Mouse (Mus musculus) limb, embryonic 13.5 days (tissue): ENCODE results near the gene Evi2. TPM values are rescaled to one million over a fixed set of nuclear protein-coding genes. Genes with fewer than 3 reads are reported as not detected.

Experiments used
- ATAC-seq: fragments of 200-750 bp; cut with Nextera tagmentation; 2 replicates; pipeline ENCODE4 v1.8.0; 2017; ENCODE audit warnings: low read depth, moderate number of reproducible peaks, moderate TSS enrichment; ENCODE audit not compliant: low FRiP score
- H3K27ac ChIP-seq: fragments of 300-500 bp; sonication (generic); 2 replicates; pipeline ENCODE4 v1.5.1; 2015; ENCODE audit warnings: inconsistent platforms, mild to moderate bottlenecking, moderate library complexity
- H3K27me3 ChIP-seq: fragments of 300-500 bp; sonication (generic); 2 replicates; pipeline ENCODE4 v1.6.1; 2015; ENCODE audit warnings: mild to moderate bottlenecking, inconsistent platforms
- H3K36me3 ChIP-seq: fragments of 300-500 bp; sonication (generic); 2 replicates; pipeline ENCODE4 v1.6.1; 2015; ENCODE audit warnings: inconsistent platforms, mild to moderate bottlenecking, moderate library complexity
- H3K4me1 ChIP-seq: fragments of 300-500 bp; sonication (generic); 2 replicates; pipeline ENCODE4 v1.6.1; 2015; ENCODE audit warnings: inconsistent platforms
- H3K4me2 ChIP-seq: fragments of 300-500 bp; sonication (generic); replicated peaks from 2 replicates; pipeline ENCODE4 v1.6.1; 2015; ENCODE audit warnings: inconsistent platforms, mild to moderate bottlenecking, moderate library complexity
- H3K4me3 ChIP-seq: fragments of 300-500 bp; sonication (generic); 2 replicates; pipeline ENCODE4 v1.5.1; 2015; ENCODE audit warnings: moderate library complexity, mild to moderate bottlenecking, inconsistent platforms
- H3K9ac ChIP-seq: fragments of 300-500 bp; sonication (generic); 2 replicates; pipeline ENCODE4 v1.6.1; 2015; ENCODE audit warnings: mild to moderate bottlenecking, inconsistent platforms
- H3K9me3 ChIP-seq: fragments of 300-500 bp; sonication (generic); 2 replicates; pipeline ENCODE4 v1.6.1; 2016; ENCODE audit warnings: inconsistent platforms
- WGBS: fragments of 180-500 bp; shearing (Covaris S2); methylation state at CpG from one replicate; pipeline ENCODE4 v1.1.7; 2015; 5-methylcytosine and 5-hydroxymethylcytosine counted together
- polyA plus RNA-seq: library from polyadenylated mRNA; unstranded; fragments of >200 nt; fragmentation: Nextera tagmentation; extraction: Ambion mirVana; gene quantifications from 2 replicates; pipeline ENCODE4 v1.2.1, GENCODE M21; 2015

Evi2 gene
- polyA plus RNA-seq, 1 experiment from 2014 or later, result 0.99 TPM

GRCm38 (mm10) chr11:79522944-79523343 lies 7.4 kb downstream of the Evi2 start:
- peaks cover 19% of the 10 kb centered on the region for H3K36me3 ChIP-seq
- no peak overlapping the region for H3K27ac ChIP-seq
- H3K9me3 ChIP-seq, result no peaks in the 10 kb centered on the region
- no peak overlapping the region for H3K4me2 ChIP-seq
- 79% methylated on average over 1 of the region's 1 CpGs for WGBS
- no peak for ATAC-seq
- H3K27me3 ChIP-seq, result no peaks in the 10 kb centered on the region
- H3K9ac ChIP-seq, result no peak overlapping the region
- H3K4me1 ChIP-seq, result no peaks in the 10 kb centered on the region
- no peak overlapping the region for H3K4me3 ChIP-seq

DNA sequence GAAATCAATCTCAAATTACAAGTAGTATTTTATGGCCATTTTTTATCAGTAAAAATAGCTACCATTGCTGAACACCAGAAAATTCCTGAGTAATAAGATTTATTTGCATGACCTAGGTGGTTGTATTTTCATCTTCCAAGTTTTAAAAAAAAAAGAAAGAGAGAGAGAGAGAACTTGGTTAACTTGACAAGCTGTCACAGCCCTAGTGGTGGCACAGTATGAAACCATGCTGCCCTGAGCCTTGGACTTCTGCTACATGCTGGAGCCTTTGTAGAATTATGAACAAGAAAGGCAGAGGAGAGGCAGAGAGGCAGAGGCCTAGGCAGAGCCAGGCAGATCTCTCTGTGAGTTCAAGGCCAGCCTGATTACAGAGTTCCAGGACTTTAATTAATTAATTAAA lies 8.5 kb downstream of the Evi2 start:
- no peaks in the 10 kb centered on the region for H3K9me3 ChIP-seq
- no peak for ATAC-seq
- no peaks in the 10 kb centered on the region for H3K27me3 ChIP-seq
- H3K9ac ChIP-seq, result no peak overlapping the region
- H3K27ac ChIP-seq, result no peak overlapping the region
- no peak overlapping the region for H3K4me3 ChIP-seq
- no peak overlapping the region for H3K4me2 ChIP-seq
- H3K4me1 ChIP-seq, result no peaks in the 10 kb centered on the region
- peaks cover 14% of the 10 kb centered on the region for H3K36me3 ChIP-seq

DNA sequence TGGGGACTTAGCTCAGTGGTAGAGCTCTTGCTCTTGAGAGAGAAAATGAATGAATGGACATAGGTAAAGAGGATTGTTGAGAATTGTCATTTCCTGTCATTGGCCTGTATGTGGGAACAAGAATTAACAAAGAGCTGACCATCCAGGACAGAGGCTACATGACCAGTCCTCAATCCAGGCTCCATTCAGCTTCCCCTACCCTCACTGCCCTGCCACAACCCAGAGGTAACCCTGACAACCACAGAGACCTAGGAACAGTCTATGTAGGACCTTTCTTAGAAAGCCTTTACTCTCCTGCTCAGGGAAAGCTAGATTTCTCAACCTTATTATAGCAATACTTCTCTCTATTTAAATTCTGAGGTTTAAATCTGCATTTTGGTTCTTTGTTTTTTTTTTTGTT lies 9.6 kb downstream of the Evi2 start:
- no peak overlapping the region for H3K4me3 ChIP-seq
- no peaks in the 10 kb centered on the region for H3K27me3 ChIP-seq
- no peak overlapping the region for H3K27ac ChIP-seq
- H3K9me3 ChIP-seq, result no peaks in the 10 kb centered on the region
- no peak overlapping the region for H3K9ac ChIP-seq
- H3K36me3 ChIP-seq, result peaks cover 11% of the 10 kb centered on the region; the same call in 1 of the 2 replicates
- H3K4me2 ChIP-seq, result no peak overlapping the region
- H3K4me1 ChIP-seq, result no peaks in the 10 kb centered on the region
- no peak for ATAC-seq

DNA sequence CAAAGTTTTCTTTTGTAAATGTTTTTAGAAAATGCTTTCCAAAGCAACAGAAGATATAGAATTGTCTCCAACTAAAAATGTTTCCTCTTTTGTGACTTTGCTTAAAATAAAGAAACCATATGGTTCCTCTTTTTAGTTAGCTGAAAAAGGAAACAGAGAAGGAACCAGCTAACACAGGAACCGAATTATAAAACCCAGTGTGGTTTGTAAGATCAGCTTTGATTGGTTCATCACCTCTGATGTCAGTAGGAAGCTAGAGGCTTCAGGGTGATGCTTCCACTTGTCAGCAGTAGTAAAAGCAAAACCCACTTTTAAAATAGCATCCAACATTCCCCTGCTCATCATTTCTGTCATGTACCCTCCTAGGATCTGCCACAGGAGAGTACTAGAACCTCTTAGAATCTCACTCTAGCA lies 10.5 kb downstream of the Evi2 start:
- no peak for ATAC-seq
- 75% methylated on average over 1 of the region's 1 CpGs for WGBS
- Histone ChIP-seq H3K36me3 (peaks cover 5% of the 10 kb centered on the region; the same call in 1 of the 2 replicates), H3K4me2 (no peak overlapping the region), H3K9me3 (no peaks in the 10 kb centered on the region), H3K4me3 (no peak overlapping the region), H3K27ac (no peak overlapping the region), H3K4me1 (no peaks in the 10 kb centered on the region), H3K9ac (no peak overlapping the region), H3K27me3 (no peaks in the 10 kb centered on the region)

- H3K4me2 ChIP-seq, result no peak overlapping the region
- 88% methylated on average over 6 of the region's 6 CpGs for WGBS
- no peak overlapping the region for H3K9ac ChIP-seq
- H3K27me3 ChIP-seq, result no peaks in the 10 kb centered on the region
- no peak overlapping the region for H3K4me3 ChIP-seq
- ATAC-seq, result no peak
- peaks cover 4% of the 10 kb centered on the region; the same call in 1 of the 2 replicates for H3K36me3 ChIP-seq
- H3K27ac ChIP-seq, result no peak overlapping the region
- H3K4me1 ChIP-seq, result no peaks in the 10 kb centered on the region
- no peaks in the 10 kb centered on the region for H3K9me3 ChIP-seq
These were observed 11.1 kb downstream of the Evi2 start for GRCm38 (mm10) chr11:79519299-79519698.

DNA sequence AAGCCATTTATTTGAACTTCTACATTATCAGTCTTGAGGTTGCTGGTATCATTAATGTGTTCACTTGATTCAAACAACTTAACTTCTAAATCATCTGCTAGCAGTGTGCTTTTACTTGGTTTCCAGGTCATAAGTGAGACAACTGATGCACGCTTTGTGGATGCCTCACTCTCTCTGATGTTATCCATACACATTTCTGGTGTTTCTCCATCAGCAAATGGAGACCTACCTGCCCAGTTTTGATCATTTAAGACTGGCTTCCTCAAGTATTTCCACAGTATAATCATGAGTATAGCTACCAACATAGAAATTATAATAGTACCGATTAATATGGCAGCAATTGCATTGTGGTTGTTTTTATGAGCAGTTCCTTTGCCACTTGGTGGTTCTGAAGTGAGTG lies 14.6 kb downstream of the Evi2 start:
- Histone ChIP-seq H3K27me3 (no peaks in the 10 kb centered on the region), H3K4me2 (no peak overlapping the region), H3K27ac (no peak overlapping the region), H3K4me3 (no peak overlapping the region), H3K9ac (no peak overlapping the region), H3K9me3 (no peaks in the 10 kb centered on the region), H3K4me1 (no peaks in the 10 kb centered on the region), H3K36me3 (no peaks in the 10 kb centered on the region)
- WGBS, result 96% methylated on average over 2 of the region's 2 CpGs
- no peak for ATAC-seq

DNA sequence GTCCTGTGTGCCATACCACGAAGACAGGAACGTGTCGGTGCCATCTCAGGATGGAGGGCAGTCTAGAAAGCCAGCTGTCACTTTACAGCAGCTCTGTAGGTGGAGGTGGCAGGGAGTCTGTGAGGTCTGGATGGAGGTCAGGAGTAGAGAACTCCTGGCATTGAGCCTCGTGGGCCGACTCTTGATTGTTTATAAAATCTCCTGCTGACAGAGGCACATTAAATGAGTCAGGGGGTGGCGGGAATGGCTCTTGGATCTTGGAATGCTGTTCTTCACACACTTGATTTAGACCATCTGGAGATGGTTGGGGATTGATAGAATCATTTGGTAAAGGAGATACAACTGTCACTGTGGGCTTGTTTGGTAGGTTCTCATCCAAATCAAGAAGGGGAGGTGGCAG lies 15.1 kb downstream of the Evi2 start:
- H3K9me3 ChIP-seq, result no peaks in the 10 kb centered on the region
- no peak overlapping the region for H3K4me2 ChIP-seq
- H3K27me3 ChIP-seq, result no peaks in the 10 kb centered on the region
- no peak overlapping the region for H3K27ac ChIP-seq
- no peaks in the 10 kb centered on the region for H3K4me1 ChIP-seq
- ATAC-seq, result no peak
- WGBS, result 68% methylated on average over 6 of the region's 6 CpGs
- no peaks in the 10 kb centered on the region for H3K36me3 ChIP-seq
- H3K4me3 ChIP-seq, result no peak overlapping the region
- H3K9ac ChIP-seq, result no peak overlapping the region

DNA sequence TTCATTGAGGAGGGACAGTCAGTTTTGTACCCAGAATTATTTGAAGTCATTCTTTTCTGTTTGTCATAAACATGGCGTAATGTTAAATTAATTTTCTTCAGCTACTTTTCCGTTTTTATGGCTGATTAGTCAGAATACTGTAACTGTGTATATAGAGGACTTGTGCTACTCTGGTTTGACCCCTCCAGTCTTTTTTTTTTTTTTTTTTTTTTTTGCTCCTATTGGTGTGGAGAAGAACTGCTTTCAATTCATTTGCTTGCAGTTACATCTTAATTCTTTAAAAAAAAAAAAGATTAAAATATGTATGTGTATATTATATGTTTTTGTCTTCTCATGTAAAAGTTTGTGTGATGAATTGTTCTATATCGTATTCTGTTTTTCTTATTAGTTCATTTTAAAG lies 18.4 kb downstream of the Evi2 start:
- Histone ChIP-seq H3K4me3 (no peak overlapping the region), H3K27me3 (no peaks in the 10 kb centered on the region), H3K4me2 (no peak overlapping the region), H3K36me3 (no peaks in the 10 kb centered on the region), H3K4me1 (no peaks in the 10 kb centered on the region), H3K9me3 (no peaks in the 10 kb centered on the region), H3K27ac (no peak overlapping the region), H3K9ac (no peak overlapping the region)
- no peak for ATAC-seq
- 94% methylated on average over 3 of the region's 3 CpGs for WGBS

- H3K4me1 ChIP-seq, result no peaks in the 10 kb centered on the region
- H3K27me3 ChIP-seq, result no peaks in the 10 kb centered on the region
- no peak for ATAC-seq
- H3K27ac ChIP-seq, result no peak overlapping the region
- no peak overlapping the region for H3K9ac ChIP-seq
- H3K4me3 ChIP-seq, result no peak overlapping the region
- WGBS, result 84% methylated on average over 7 of the region's 7 CpGs
- H3K4me2 ChIP-seq, result no peak overlapping the region
- no peaks in the 10 kb centered on the region for H3K9me3 ChIP-seq
- no peaks in the 10 kb centered on the region for H3K36me3 ChIP-seq
These were observed 25.9 kb downstream of the Evi2 start for GRCm38 (mm10) chr11:79504506-79504905.

DNA sequence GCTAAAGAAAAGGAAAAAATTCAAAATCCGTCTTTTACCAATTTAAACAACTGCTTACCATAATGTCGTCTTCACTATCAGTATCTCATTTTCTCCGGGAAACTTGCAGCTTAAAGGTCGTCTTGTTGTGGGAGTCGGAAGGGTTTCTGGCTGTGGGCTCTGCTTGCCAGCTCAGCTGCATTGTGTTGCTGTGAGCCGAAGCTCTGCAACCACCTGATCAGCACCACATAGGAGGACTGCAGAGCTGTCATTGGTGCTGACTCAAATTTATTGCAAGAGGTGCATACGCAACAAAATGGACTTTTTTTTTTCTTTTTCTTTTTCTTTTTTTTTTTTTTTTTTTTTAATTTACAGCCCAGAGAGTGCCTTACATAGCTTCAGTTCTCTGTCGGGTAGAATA lies 26.5 kb downstream of the Evi2 start, which contains the start of gene Omg:
Omg (minus strand) TSS at position 240 of the 400 bp plus-strand sequence.
- Histone ChIP-seq H3K4me2 (no peak within 1 kb of the TSS), H3K4me1 (no peaks in the 10 kb centered on the region), H3K27me3 (no peaks in the 10 kb centered on the region), H3K36me3 (no peaks in the 10 kb centered on the region), H3K9ac (no peak within 1 kb of the TSS), H3K4me3 (no peak within 1 kb of the TSS), H3K27ac (no peak within 1 kb of the TSS), H3K9me3 (no peaks in the 10 kb centered on the region)
- no peak for ATAC-seq
- 57% methylated on average over 8 of the region's 8 CpGs for WGBS

DNA sequence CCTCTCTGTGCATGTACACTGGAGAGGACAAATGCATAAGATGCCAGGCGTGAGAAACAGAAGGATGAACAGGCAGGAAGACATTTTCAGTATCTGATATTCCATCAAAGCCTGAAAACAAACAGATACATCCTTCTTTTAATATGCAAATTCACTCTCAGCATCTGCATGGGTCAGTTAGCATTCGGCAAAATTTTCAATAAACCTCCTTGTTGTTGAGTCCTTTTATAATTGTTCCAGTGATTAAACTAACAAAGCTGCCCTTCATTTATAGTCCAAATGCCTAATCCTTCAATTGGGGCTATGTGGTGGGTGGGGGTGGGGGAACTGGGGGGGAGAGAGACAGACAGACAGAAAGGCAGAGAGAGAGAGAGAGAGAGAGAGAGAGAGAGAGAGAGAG lies 27.5 kb downstream of the Evi2 start:
- Histone ChIP-seq H3K4me1 (no peaks in the 10 kb centered on the region), H3K27me3 (no peaks in the 10 kb centered on the region), H3K27ac (no peak overlapping the region), H3K9me3 (no peaks in the 10 kb centered on the region), H3K4me2 (no peak overlapping the region), H3K4me3 (no peak overlapping the region), H3K9ac (no peak overlapping the region), H3K36me3 (no peaks in the 10 kb centered on the region)
- 77% methylated on average over 2 of the region's 2 CpGs for WGBS
- ATAC-seq, result no peak

GRCm38 (mm10) chr11:79494976-79495800 lies 35.2 kb downstream of the Evi2 start:
- H3K9ac ChIP-seq, result no peak overlapping the region
- no peaks in the 10 kb centered on the region for H3K9me3 ChIP-seq
- peaks cover 11% of the 10 kb centered on the region for H3K36me3 ChIP-seq
- 84% methylated on average over 10 of the region's 10 CpGs for WGBS
- H3K27ac ChIP-seq, result no peak overlapping the region
- H3K4me3 ChIP-seq, result no peak overlapping the region
- H3K4me2 ChIP-seq, result no peak overlapping the region
- no peaks in the 10 kb centered on the region for H3K4me1 ChIP-seq
- no peak for ATAC-seq
- H3K27me3 ChIP-seq, result no peaks in the 10 kb centered on the region

GRCm38 (mm10) chr11:79484721-79485120 lies 45.7 kb downstream of the Evi2 start:
- no peaks in the 10 kb centered on the region for H3K4me1 ChIP-seq
- H3K4me3 ChIP-seq, result no peak overlapping the region
- H3K36me3 ChIP-seq, result peaks cover 28% of the 10 kb centered on the region
- no peak overlapping the region for H3K27ac ChIP-seq
- H3K9ac ChIP-seq, result no peak overlapping the region
- H3K9me3 ChIP-seq, result no peaks in the 10 kb centered on the region
- ATAC-seq, result no peak
- H3K27me3 ChIP-seq, result no peaks in the 10 kb centered on the region
- H3K4me2 ChIP-seq, result no peak overlapping the region
